Mouse (Mus musculus): Measurements from ENCODE around the gene Mrps18b.

The Mrps18b gene

DNA sequence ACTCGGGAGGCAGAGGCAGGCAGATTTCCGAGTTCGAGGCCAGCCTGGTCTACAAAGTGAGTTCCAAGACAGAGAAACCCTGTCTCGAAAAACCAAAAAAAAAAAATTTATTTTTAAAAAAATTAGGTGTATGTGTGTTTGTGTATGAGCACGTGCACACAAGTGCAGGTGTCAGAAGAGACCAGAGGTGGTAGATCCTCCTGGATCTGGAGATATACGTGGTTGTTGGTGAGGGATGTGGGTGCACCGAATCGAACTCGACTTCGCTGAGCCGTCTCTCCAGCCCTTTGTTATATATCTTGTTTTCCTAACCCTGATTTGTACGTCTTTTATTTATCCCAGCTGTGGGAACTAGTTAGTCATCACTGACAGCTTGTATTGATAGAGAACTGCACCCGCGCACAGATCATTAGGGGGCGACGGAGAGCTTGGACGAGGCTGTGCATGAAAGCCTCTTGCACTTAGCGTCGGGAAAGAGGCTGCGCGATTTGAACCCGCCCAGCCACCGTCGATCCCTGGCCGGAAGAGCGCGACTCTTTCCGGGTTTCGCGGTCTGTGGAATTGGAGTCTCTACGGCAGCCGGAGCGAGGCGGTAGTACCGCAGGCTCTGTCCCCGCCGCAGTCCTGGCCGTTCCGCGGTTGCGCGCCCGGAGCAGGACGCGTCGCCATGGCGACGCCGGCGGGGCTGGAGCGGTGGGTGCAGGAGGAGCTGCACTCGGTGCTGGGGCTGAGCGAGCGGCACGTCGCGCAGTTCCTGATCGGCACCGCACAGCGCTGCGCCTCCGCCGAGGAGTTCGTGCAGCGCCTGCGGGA lies 36.7 kb downstream of the Mrps18b start, which contains the start of gene Dhx16:
Dhx16 (plus strand) TSS at position 575 of the 813 bp plus-strand sequence.
- peak; percentile 97 for DNase-seq (ENCODE audit: extremely low spot score, low spot score)

DNA sequence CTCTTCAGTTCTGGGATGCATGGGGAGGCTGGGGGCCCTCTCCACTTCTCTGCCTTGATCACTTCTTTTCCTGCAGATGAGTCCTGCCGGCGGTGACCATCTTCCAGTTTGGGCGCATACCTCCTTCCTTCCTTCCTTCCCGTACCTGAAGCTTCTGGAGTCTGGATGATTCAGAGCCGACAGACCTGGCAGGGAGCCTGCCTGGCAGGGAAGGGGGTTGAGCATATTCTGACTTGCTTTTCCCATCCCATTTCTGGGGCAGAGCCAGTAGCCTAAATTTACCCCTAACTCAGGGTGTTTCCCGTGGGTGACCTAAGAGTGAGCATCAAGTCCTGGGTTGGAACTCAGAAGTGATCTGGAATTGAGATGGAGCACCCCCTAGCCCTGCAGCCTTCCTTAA lies 41.5 kb downstream of the Mrps18b start:
- DNase-seq (ENCODE audit: extremely low spot score, low spot score): no peak

DNA sequence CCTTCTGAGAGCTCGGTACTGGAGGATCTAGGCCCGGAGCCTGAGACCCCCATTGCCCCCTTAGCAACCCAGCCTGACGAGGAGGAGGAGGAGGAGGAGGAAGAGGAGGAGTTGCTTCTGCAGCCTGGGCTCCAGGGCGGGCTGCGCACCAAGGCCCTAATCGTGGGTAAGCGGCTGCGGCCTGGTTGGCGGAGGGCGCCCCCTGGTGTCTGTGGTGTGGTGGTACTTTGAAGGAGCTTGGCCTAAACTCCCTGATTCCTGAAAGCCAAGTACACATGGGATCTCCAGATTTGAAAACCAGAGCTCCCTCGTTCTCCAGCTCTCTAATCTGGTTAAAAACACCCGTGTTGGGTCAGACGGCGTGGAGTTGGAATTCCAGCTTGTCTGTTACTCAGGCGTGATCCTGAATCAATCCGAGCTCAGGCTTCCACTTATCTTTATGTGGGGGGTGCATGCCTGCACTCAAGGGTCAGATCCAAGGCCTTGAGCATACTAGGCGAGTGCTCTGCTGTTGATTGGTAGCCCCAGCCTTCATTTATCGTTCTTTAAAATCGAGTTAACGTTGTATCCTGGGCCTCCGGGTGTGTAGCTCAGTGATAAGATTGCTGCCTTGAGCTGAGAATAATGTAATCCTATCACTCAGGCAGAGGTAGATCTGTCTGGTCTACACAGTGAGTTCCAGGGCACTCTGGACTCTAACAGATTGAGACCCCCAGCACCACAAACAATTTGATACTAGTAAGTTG lies 42.2 kb downstream of the Mrps18b start:
- DNase-seq (ENCODE audit: extremely low spot score, low spot score): peak; percentile 88

- no peak for DNase-seq (ENCODE audit: extremely low spot score, low spot score)
These were observed 45.1 kb downstream of the Mrps18b start for GRCm38 (mm10) chr17:35870884-35871696.

- no peak for DNase-seq (ENCODE audit: extremely low spot score, low spot score)
These were observed 45.9 kb downstream of the Mrps18b start for GRCm38 (mm10) chr17:35870151-35870883.

DNA sequence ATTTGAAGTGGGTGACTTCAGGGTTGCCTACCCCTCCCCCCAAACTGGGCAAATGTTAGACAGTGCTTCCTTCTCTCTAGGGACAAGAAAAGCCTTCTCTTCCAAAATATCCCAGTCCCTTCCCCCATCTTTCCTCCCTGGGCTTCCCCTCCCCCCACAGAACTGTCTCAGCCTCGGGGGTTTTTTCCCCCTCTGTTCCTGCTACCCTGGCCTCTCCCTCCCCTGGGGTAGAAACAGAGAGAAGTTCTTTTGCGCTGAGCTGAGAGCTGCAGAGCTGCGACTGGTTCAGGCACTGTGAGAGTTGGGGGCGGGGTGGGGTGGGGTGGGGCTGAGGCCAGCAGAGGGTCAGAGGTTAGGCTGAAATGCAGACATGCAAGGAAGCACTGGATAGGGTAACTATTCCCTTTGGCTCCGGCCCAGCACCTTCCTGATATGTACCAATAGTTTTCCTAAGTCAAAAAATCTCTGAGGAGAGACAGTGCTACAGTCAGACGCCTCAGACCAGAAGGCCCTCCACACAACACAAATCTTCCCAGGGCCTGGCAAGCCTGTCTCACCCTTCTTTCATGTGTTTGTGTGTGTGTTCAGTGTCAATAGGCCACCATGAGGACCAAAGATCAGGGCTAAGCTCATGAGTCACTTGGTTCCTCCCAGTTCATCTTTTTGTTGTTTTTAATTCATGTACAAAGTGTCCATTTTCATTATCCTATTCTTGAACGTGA lies 46.7 kb downstream of the Mrps18b start:
- DNase-seq (ENCODE audit: extremely low spot score, low spot score): peak; percentile 54

DNA sequence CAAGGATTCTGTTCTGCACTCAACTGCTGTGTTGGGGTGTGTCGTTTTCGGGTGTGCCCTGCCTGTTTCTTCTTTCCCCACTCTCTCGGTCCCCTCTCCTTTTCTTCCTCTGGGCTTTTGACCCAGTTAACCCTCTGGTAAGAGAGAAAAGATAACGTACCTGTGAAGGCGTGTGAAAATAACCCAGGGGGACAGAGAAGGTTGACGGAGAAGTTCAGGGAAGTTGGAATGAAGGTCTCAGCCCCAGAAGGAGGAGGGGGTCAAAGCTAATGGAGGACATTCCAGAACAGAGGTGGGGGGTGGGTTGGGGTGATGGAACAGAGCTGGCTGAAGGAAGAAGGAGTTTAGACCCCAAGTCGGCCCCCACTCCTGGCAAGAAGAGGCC lies 47.2 kb downstream of the Mrps18b start:
- DNase-seq (ENCODE audit: extremely low spot score, low spot score): no peak

GRCm38 (mm10) chr17:35868165-35868820 lies 47.9 kb downstream of the Mrps18b start:
- DNase-seq (ENCODE audit: extremely low spot score, low spot score): peak; percentile 18

DNA sequence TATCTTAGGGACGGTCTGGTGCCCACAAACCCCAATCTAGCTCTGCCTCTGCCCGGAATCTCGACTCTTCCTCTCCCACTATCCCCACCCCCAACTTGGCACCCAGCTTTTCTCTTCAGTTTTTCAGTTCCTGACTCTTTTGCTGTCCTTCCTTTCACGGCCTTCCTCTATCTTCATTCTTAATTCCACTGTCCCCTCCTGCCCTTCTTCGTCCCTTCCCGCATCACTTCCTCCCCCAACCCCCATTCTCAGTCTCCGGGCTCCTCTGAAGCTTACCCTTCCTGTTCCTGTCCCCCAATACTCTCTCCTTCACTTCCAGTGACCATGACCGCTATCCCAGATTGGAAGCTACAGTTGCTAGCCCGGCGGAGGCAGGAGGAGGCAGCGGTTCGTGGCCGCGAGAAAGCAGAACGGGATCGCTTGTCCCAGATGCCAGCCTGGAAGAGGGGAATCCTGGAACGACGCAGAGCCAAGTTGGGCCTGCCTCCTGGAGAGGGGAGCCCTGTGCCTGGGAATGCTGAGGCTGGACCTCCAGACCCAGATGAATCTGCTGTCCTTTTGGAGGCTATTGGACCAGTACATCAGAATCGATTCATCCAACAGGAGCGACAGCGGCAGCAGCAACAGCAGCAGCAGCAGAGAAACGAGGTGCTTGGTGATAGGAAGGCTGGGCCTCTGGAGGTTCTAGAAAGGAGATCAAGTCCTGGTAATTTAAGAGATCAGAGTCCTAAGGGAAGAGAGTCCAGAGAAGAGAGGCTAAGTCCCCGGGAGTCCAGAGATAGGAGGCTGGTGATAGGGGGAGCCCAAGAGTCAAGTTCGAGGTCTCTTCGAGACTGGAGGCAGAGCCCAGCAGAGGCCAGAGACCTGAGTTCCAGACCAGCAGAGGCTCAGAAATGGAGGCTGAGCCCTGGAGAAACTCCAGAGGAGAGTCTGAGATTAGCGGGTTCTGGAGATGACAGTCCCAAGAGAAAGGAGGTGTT lies 49.0 kb downstream of the Mrps18b start:
- DNase-seq (ENCODE audit: extremely low spot score, low spot score): peak; percentile 48

- no peak for DNase-seq (ENCODE audit: extremely low spot score, low spot score)
These were observed 49.8 kb downstream of the Mrps18b start for GRCm38 (mm10) chr17:35866281-35866831.

DNA sequence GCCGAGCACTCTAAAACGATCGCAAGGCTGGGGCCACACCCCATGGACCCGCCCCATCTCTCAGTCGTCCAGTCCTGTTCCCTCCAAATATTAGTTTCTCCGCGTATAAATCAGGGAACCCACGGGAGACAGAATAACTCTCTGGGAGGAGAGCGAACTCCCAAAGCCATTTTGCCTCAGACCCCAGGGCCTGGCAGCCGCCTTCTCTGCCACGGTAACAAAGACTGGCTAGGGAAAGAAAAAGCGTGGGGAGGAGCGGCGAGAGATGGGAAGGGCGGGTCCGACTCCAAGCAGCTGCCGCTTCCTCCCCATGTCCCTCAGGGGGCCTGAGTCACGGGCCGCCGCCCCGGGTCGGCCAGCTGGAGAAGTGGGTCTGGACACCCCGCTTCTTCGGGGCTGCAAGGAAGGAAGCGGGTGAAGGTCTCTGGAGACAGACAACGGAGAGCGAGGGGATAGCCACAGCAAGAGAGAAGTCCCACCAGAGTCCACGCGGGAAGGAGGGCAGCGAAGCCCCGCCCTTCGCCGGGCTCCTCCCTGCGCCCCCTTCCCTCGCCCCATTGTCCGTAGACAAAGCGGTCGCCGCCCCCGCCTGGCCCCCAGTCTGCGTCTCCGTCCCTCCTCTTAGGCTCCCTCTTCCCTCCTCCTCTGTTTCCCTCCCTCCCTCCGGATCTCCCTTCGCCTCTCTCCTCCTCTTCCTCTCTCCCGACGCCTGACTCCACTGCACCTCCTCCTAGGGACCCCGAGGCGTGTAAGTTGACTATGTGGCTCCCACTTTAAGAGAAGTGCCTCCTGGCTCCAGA lies 50.5 kb downstream of the Mrps18b start, which contains the start of gene Ppp1r18:
Ppp1r18 (plus strand) TSS at position 113 of the 800 bp plus-strand sequence.
- DNase-seq (ENCODE audit: extremely low spot score, low spot score): peak; percentile 88

- peak; percentile 34 for DNase-seq (ENCODE audit: extremely low spot score, low spot score)
These were observed 51.3 kb downstream of the Mrps18b start for GRCm38 (mm10) chr17:35864832-35865353.

DNA sequence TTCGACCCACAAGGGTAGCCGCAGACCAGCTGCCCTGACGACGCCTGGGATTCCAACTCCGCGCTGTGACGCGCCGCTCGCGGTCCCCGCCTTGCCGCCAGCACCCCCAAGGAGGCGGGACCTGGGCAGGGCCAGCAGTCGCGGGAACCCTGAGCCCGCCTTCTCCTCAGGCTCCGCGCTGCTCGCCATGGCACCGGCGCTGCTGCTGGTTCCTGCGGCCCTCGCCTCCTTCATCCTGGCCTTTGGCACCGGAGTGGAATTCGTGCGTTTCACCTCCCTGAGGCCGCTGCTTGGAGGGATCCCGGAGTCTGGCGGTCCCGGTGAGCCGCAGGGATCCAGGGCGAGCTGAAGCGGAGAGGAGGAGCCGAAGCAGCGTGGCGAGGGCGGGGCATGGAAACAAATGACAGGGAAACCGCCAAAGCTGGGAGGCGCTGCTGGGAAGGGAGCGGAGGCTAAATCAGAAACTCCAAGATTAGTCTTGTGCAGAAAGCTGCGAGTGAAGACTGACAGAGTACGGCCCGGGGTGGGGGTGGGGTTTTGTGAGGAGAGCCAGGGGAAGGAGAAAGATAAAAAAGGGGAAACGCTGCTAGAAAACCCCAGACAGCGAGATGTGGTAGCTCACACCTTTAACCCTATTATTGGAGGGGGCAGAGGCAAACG lies 54.9 kb downstream of the Mrps18b start, which contains the start of gene Nrm:
Nrm (plus strand) TSS at position 121 of the 660 bp plus-strand sequence.
- peak; percentile 92 for DNase-seq (ENCODE audit: extremely low spot score, low spot score)

- DNase-seq (ENCODE audit: extremely low spot score, low spot score): peak; percentile 22
These were observed 55.4 kb downstream of the Mrps18b start for GRCm38 (mm10) chr17:35860831-35861197.

Data from neural tube, embryonic 10.5 days (tissue).